ENCODE assay signal across 25 mouse cellular contexts in genomic region chr9:57525516-57525915, GRCm38 (mm10). TPM values are rescaled to one million over a fixed set of nuclear protein-coding genes. Genes with fewer than 3 reads are reported as not detected.
DNase-seq lines count a peak whose midpoint lies in the region; ATAC-seq and TF ChIP-seq lines count a peak whose summit lies in the region.
"Had no signal": no experiment of that assay in that cellular context is flagged by ENCODE, and none has a peak within 500 bp of the region (broad histone marks: within the 10 kb centered on the region; RNA-seq: fewer than 3 reads in every experiment).

No protein-coding gene starts in this region.

- H3K27me3 ChIP-seq in heart, postnatal 0 days (ENCODE audit: control insufficient read depth, insufficient read depth, low read length), result no peaks in the 10 kb centered on the region
- H3K27me3 ChIP-seq: heart, embryonic 15.5 days; hindbrain, embryonic 12.5 days; liver, embryonic 15.5 days; lung, embryonic 15.5 days; neural tube, embryonic 15.5 days had no signal

- peak overlapping the region; percentile 11; the same call in 1 of the 2 replicates for H3K4me2 ChIP-seq in heart, postnatal 0 days (ENCODE audit: low read depth, low read length)
- H3K4me2 ChIP-seq: hindbrain, embryonic 12.5 days; liver, embryonic 15.5 days; lung, embryonic 15.5 days; neural tube, embryonic 15.5 days had no signal

- H3K27ac ChIP-seq in heart, postnatal 0 days (ENCODE audit: low read depth), result no peak overlapping the region
- H3K27ac ChIP-seq: embryonic facial prominence, embryonic 10.5 days; forebrain, embryonic 10.5 days; heart, embryonic 15.5 days; hindbrain, embryonic 12.5 days; liver, embryonic 15.5 days; lung, embryonic 15.5 days; midbrain, embryonic 10.5 days; neural tube, embryonic 15.5 days had no signal

- no peak for TF ChIP-seq CTCF in heart, postnatal 0 days (IDR thresholded peaks at IDR 0.05; ENCODE audit: low read depth)

- peaks cover 19% of the 10 kb centered on the region; the same call in 1 of the 2 replicates for H3K36me3 ChIP-seq in heart, postnatal 0 days (replicated peaks; ENCODE audit: control insufficient read depth, insufficient read depth, low read length)

- ATAC-seq in frontal cortex, adult (ENCODE audit: low TSS enrichment), result peak; percentile 76
- no peak for ATAC-seq in heart, postnatal 0 days (ENCODE audit: insufficient read depth, low read depth)
- ATAC-seq: forebrain, embryonic 16.5 days; intestine, postnatal 0 days had no signal

- H3K4me3 ChIP-seq in heart, postnatal 0 days (ENCODE audit: low read depth, low read length), result no peak overlapping the region
- H3K4me3 ChIP-seq: embryonic facial prominence, embryonic 10.5 days; forebrain, embryonic 10.5 days; heart, embryonic 15.5 days; hindbrain, embryonic 12.5 days; liver, embryonic 15.5 days; lung, embryonic 15.5 days; midbrain, embryonic 10.5 days; neural tube, embryonic 15.5 days had no signal

- TF ChIP-seq EP300 in heart, postnatal 0 days (IDR thresholded peaks at IDR 0.05; ENCODE audit: low read depth), result no peak

- DNase-seq in frontal cortex, postnatal 10 days (ENCODE audit: low spot score in 2 of 2), result no peak
- DNase-seq in heart, postnatal 0 days (ENCODE audit: low spot score), result no peak
- DNase-seq in heart, adult 8-10 months (ENCODE audit: low spot score), result no peak
- DNase-seq in 3T3-L1 (ENCODE audit: low read depth, low spot score) (peak; percentile 46), NIH3T3 (ENCODE audit: low read depth) (peak; percentile 9)
- no peak for DNase-seq in natural killer cell, adult 2 months (ENCODE audit: low spot score in 2 of 2)
- DNase-seq: adrenal gland, postnatal 10 days; B cell, adult 2 months; cerebellum, adult 2 months; kidney, postnatal 25 days; lung, postnatal 36 days; right cerebral cortex, postnatal 14 days; thymus, postnatal 14 days had no signal

- 36% methylated on average over 2 of the region's 2 CpGs for WGBS in heart, postnatal 0 days

- H3K9me3 ChIP-seq in heart, postnatal 0 days (replicated peaks; ENCODE audit: control insufficient read depth, low read length), result no peaks in the 10 kb centered on the region
- H3K9me3 ChIP-seq: embryonic facial prominence, embryonic 10.5 days; forebrain, embryonic 10.5 days; heart, embryonic 15.5 days; hindbrain, embryonic 12.5 days; liver, embryonic 15.5 days; lung, embryonic 15.5 days; midbrain, embryonic 10.5 days; neural tube, embryonic 15.5 days had no signal

- H3K9ac ChIP-seq in heart, postnatal 0 days (replicated peaks; ENCODE audit: low read depth, low read length), result no peak overlapping the region
- H3K9ac ChIP-seq: heart, embryonic 15.5 days; hindbrain, embryonic 12.5 days; liver, embryonic 15.5 days; lung, embryonic 15.5 days; neural tube, embryonic 15.5 days had no signal

- peaks cover 37% of the 10 kb centered on the region; the same call in 1 of the 2 replicates for H3K4me1 ChIP-seq in heart, postnatal 0 days (ENCODE audit: control insufficient read depth, insufficient read depth)

RNA-seq across cellular contexts. Expression of gene Cox5a, which starts 4.4 kb away (rescaled TPM):
- 1,146 and 1,154 TPM in 2 replicates for total RNA-seq in heart, postnatal 0 days (2014; rRNA removed; ENCODE audit: low replicate concordance)
- 4,139 and 4,337 TPM in 2 replicates for polyA plus RNA-seq in heart, postnatal 0 days (2015; fragmentation: Nextera tagmentation; extraction: Ambion mirVana)
- 1,000 to 10,000 TPM; 2,249 to 2,640 (median 2,421) TPM for total RNA-seq in heart, adult 8-10 months (2022)

RNA-seq across cellular contexts. Expression of gene Fam219b, which starts 11.8 kb away (rescaled TPM):
- total RNA-seq in heart, postnatal 0 days (2014; rRNA removed; ENCODE audit: low replicate concordance), result 4.5 and 9.2 TPM in 2 replicates
- polyA plus RNA-seq in heart, postnatal 0 days (2015; fragmentation: Nextera tagmentation; extraction: Ambion mirVana), result 8.0 and 8.8 TPM in 2 replicates
- 10 to 100 TPM in 3 of 4 experiments, 1 to 10 TPM in 1; 9.5 to 11.6 (median 10.8) TPM for total RNA-seq in heart, adult 8-10 months (2022)

RNA-seq across cellular contexts. Expression of gene Rpp25, which starts 21.7 kb away (rescaled TPM):
- total RNA-seq in heart, postnatal 0 days (2014; rRNA removed; ENCODE audit: low replicate concordance), result 13.8 and 21.3 TPM in 2 replicates
- polyA plus RNA-seq in heart, postnatal 0 days (2015; fragmentation: Nextera tagmentation; extraction: Ambion mirVana), result 11.3 and 15.0 TPM in 2 replicates
- total RNA-seq in heart, adult 8-10 months (2022), result 1 to 10 TPM; 2.0 to 3.7 (median 2.0) TPM
- total RNA-seq: gastrocnemius, adult 8-10 months had no signal

RNA-seq across cellular contexts. Expression of gene Mpi, which starts 27.0 kb away (rescaled TPM):
- 130 TPM in 2 replicates for total RNA-seq in heart, postnatal 0 days (2014; rRNA removed; ENCODE audit: low replicate concordance)
- polyA plus RNA-seq in heart, postnatal 0 days (2015; fragmentation: Nextera tagmentation; extraction: Ambion mirVana), result 97.7 and 99.1 TPM in 2 replicates
- 100 to 1,000 TPM; 127 to 162 (median 147) TPM for total RNA-seq in heart, adult 8-10 months (2022)

RNA-seq across cellular contexts. Expression of gene Scamp2, which starts 35.2 kb away (rescaled TPM):
- total RNA-seq in heart, postnatal 0 days (2014; rRNA removed; ENCODE audit: low replicate concordance), result 42.1 and 91.7 TPM in 2 replicates
- 45.9 and 46.5 TPM in 2 replicates for polyA plus RNA-seq in heart, postnatal 0 days (2015; fragmentation: Nextera tagmentation; extraction: Ambion mirVana)
- 10 to 100 TPM; 25.0 to 31.1 (median 25.3) TPM for total RNA-seq in heart, adult 8-10 months (2022)

Comparison
In these comparisons a context has a peak if more than half of its experiments do, and no peak if none do; other contexts are left out.
1. DNase-seq: peak in 3T3-L1 (single experiment) and NIH3T3 (single experiment); none in frontal cortex, postnatal 10 days (0 of 2), heart, postnatal 0 days (single experiment), heart, adult 8-10 months (single experiment) and natural killer cell, adult 2 months (0 of 2).